Mouse (Mus musculus) hindbrain, postnatal 0 days (tissue): ENCODE results near the gene Nol4l. TPM values are rescaled to one million over a fixed set of nuclear protein-coding genes. Genes with fewer than 3 reads are reported as not detected.

Experiments used
- ATAC-seq: fragments of 200-750 bp; cut with Nextera tagmentation; 2 replicates; pipeline ENCODE4 v1.8.0; 2017; ENCODE audit warnings: mild to moderate bottlenecking, moderate TSS enrichment, moderate library complexity
- DNase-seq: peaks from one replicate; pipeline ENCODE4 v3.0.0-alpha.2; 2015; ENCODE audit warnings: low spot score
- H3K27ac ChIP-seq: fragments of 300-500 bp; sonication (generic); 2 replicates; pipeline ENCODE4 v1.5.1; 2014; ENCODE audit warnings: mild to moderate bottlenecking
- H3K27me3 ChIP-seq: fragments of 300-500 bp; sonication (generic); 2 replicates; pipeline ENCODE4 v1.6.1; 2014; ENCODE audit warnings: low read length, mixed read lengths; ENCODE audit not compliant: insufficient read depth
- H3K36me3 ChIP-seq: fragments of 300-500 bp; sonication (generic); 2 replicates; pipeline ENCODE4 v1.6.1; 2014; ENCODE audit warnings: low read length, mixed read lengths; ENCODE audit not compliant: insufficient read depth
- H3K4me1 ChIP-seq: fragments of 300-500 bp; sonication (generic); 2 replicates; pipeline ENCODE4 v1.6.1; 2014; ENCODE audit warnings: antibody characterized with exemption, low read length, mixed read lengths; ENCODE audit not compliant: insufficient read depth
- H3K4me2 ChIP-seq: fragments of 300-500 bp; sonication (generic); 2 replicates; pipeline ENCODE4 v1.6.1; 2014; ENCODE audit warnings: low read depth, mild to moderate bottlenecking, low read length, moderate library complexity, mixed read lengths
- H3K4me3 ChIP-seq: fragments of 300-500 bp; sonication (generic); 2 replicates; pipeline ENCODE4 v1.5.1; 2014; ENCODE audit warnings: low read length
- H3K9ac ChIP-seq: fragments of 300-500 bp; sonication (generic); replicated peaks from 2 replicates; pipeline ENCODE4 v1.6.1; 2014; ENCODE audit warnings: mild to moderate bottlenecking, low read length, moderate library complexity, mixed read lengths
- H3K9me3 ChIP-seq: fragments of 300-500 bp; sonication (generic); 2 replicates; pipeline ENCODE4 v1.6.1; 2016; ENCODE audit warnings: low read length, mixed read lengths
- CTCF ChIP-seq: IDR thresholded peaks from 2 replicates; pipeline ENCODE4 v1.5.1; 2016; ENCODE audit warnings: antibody characterized with exemption, control low read depth, low read depth
- WGBS: fragments of 180-500 bp; shearing (Covaris S2); extraction: QIAGEN DNeasy Blood & Tissue Kit; methylation state at CpG from one replicate; pipeline ENCODE4 v1.1.7; 2014; 5-methylcytosine and 5-hydroxymethylcytosine counted together
- polyA plus RNA-seq: library from polyadenylated mRNA; unstranded; fragments of >200 nt; fragmentation: Nextera tagmentation; extraction: Ambion mirVana; gene quantifications from 2 replicates; pipeline ENCODE4 v1.2.1, GENCODE M21; 2015
- total RNA-seq: library from RNA; depleted of rRNA; stranded (reverse); fragments of >200 nt; gene quantifications from 2 replicates; pipeline ENCODE4 v1.2.3, GENCODE M21; 2014

Gene Nol4l
- total and polyA plus RNA-seq, 2 experiments from 2014 or later, result 24.2 to 80.8 TPM

DNA sequence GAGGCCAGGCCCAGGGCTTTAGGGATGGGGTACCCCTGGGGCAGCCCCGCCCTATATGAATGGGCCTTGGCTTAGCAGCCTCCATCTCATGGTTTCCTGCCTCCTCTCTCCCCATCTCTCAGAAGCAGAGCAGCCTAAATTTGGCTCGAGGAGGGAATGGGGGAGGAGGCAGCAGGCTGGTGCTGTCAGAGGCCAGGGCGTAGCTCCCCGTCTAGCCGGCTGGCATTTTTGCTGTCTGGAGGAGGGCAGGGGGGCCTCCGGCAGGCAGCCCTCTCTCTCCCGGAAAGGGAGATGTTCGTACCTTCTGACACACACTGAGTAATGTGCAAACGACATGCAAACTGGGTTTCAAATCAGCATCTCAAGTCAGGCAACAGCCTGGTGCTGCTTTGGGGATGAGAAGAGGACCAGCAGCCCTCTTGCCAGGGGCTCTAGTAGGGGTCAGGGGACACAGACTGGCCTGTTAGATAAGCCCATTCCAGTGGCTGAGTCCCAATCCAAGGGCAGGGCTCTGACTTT lies 35.4 kb downstream of the Nol4l start:
- Histone ChIP-seq H3K4me3 (no peak overlapping the region), H3K36me3 (no peaks in the 10 kb centered on the region), H3K27ac (peak overlapping the region; percentile 97), H3K4me2 (0 out of 2 replicates have a peak overlapping the region, but pooled peaks have one; percentile 18), H3K9me3 (no peaks in the 10 kb centered on the region), H3K9ac (peak overlapping the region; percentile 18; the same call in 1 of the 2 replicates), H3K27me3 (no peaks in the 10 kb centered on the region), H3K4me1 (peaks cover 52% of the 10 kb centered on the region)
- no peak for TF ChIP-seq CTCF
- no peak for ATAC-seq
- DNase-seq, result peak; percentile 40
- 19% methylated on average over 9 of the region's 9 CpGs for WGBS

GRCm38 (mm10) chr2:153493781-153494292 lies 35.9 kb downstream of the Nol4l start:
- peak overlapping the region; percentile 18; the same call in 1 of the 2 replicates for H3K9ac ChIP-seq
- no peaks in the 10 kb centered on the region for H3K36me3 ChIP-seq
- H3K4me3 ChIP-seq, result no peak overlapping the region
- H3K4me2 ChIP-seq, result no peak overlapping the region
- ATAC-seq, result no peak
- 20% methylated on average over 5 of the region's 6 CpGs for WGBS
- peak overlapping the region; percentile 97 for H3K27ac ChIP-seq
- DNase-seq, result no peak
- no peak for TF ChIP-seq CTCF
- no peaks in the 10 kb centered on the region for H3K27me3 ChIP-seq
- no peaks in the 10 kb centered on the region for H3K9me3 ChIP-seq
- H3K4me1 ChIP-seq, result peaks cover 52% of the 10 kb centered on the region

GRCm38 (mm10) chr2:153493393-153493731 lies 36.4 kb downstream of the Nol4l start:
- Histone ChIP-seq H3K4me1 (peaks cover 52% of the 10 kb centered on the region), H3K36me3 (no peaks in the 10 kb centered on the region)
- 19% methylated on average over 2 of the region's 2 CpGs for WGBS

DNA sequence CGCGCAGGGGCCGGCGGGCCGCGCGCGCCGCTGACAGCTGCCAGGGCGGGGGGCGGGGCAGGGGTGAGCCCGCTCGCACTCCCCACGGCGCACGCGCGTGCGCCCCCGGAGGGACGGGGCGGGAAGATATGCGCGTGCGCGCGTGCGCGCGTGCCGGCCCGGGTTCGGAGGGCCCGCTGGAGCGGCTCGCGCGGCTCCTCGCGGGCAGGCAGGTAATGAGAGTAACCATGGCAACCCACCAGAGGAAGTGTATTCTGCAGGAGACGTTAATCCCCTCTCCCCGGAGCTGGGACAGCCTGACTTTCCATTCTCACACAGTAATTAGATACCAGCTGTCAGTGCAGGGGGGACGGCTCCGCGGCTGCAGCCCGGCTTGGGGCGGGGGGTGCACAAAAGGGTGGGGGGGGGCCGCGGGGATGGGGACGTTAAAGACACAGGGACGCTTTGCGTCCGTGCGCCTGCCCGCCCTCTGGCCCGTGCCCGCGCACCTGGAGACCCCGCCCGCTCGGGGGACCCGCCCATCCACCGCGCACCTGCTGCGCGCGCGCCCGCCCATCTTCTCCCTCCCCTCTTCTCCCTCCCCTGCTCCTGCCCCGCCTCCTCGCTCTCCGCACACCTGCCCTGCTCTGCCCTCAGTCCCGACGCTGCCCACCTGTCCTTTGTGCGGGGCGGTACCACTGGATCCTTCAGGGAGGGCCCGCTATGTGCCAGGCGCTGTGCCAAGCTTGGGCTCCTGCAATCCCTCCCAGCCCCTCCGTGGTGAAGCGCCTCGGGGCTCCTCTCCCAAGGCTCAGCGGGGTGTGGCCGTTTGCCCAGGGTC lies 37.0 kb downstream of the Nol4l start, which contains the start of gene 4930404H24Rik:
Gene 4930404H24Rik, plus strand, starts transcription at position 218 of the 820 bp plus-strand sequence.
- peak within 1 kb of the TSS; percentile 52 for H3K4me3 ChIP-seq
- no peaks in the 10 kb centered on the region for H3K36me3 ChIP-seq
- peak within 1 kb of the TSS; percentile 97 for H3K27ac ChIP-seq
- peak within 1 kb of the TSS; percentile 67 for H3K9ac ChIP-seq
- TF ChIP-seq CTCF, result no peak
- H3K4me1 ChIP-seq, result peaks cover 47% of the 10 kb centered on the region
- H3K4me2 ChIP-seq, result peak within 1 kb of the TSS; percentile 91
- peak; percentile 86 for ATAC-seq
- no peaks in the 10 kb centered on the region for H3K27me3 ChIP-seq
- no peaks in the 10 kb centered on the region for H3K9me3 ChIP-seq
- WGBS, result under 1% methylated on average over 55 of the region's 83 CpGs
- DNase-seq, result peak; percentile 96

More at GRCm38 (mm10) chr2:153493393-153493731, 36.4 kb downstream of the Nol4l start:
- ATAC-seq (no peak), DNase-seq (no peak)
- no peaks in the 10 kb centered on the region for H3K27me3 ChIP-seq
- peak overlapping the region; percentile 52 for H3K4me3 ChIP-seq
- H3K27ac ChIP-seq, result peak overlapping the region; percentile 97
- H3K4me2 ChIP-seq, result peak overlapping the region; percentile 91
- TF ChIP-seq CTCF, result no peak
- peak overlapping the region; percentile 67 for H3K9ac ChIP-seq
- no peaks in the 10 kb centered on the region for H3K9me3 ChIP-seq

GRCm38 (mm10) chr2:153492179-153492517 lies 37.6 kb downstream of the Nol4l start:
- Histone ChIP-seq H3K9ac (peak overlapping the region; percentile 67), H3K27ac (peak overlapping the region; percentile 97), H3K4me1 (peaks cover 41% of the 10 kb centered on the region), H3K9me3 (no peaks in the 10 kb centered on the region), H3K36me3 (no peaks in the 10 kb centered on the region), H3K4me3 (peak overlapping the region; percentile 52), H3K4me2 (peak overlapping the region; percentile 91), H3K27me3 (no peaks in the 10 kb centered on the region)
- DNase-seq (peak; percentile 43), ATAC-seq (no peak; the same call in 1 of the 2 replicates)
- 1% methylated on average over 24 of the region's 24 CpGs for whole genome bisulfite sequencing
- no peak for TF ChIP-seq CTCF

- 4% methylated on average over 18 of the region's 18 CpGs for WGBS
- Histone ChIP-seq H3K9ac (peak overlapping the region; percentile 67), H3K4me2 (peak overlapping the region; percentile 91), H3K4me3 (peak overlapping the region; percentile 52), H3K36me3 (no peaks in the 10 kb centered on the region), H3K4me1 (peaks cover 37% of the 10 kb centered on the region), H3K27me3 (no peaks in the 10 kb centered on the region), H3K9me3 (no peaks in the 10 kb centered on the region), H3K27ac (peak overlapping the region; percentile 97)
- ATAC-seq, result no peak; the same call in 1 of the 2 replicates
- peak; percentile 67 for DNase-seq
- no peak for TF ChIP-seq CTCF
Measured at GRCm38 (mm10) chr2:153491512-153492178, 38.1 kb downstream of the Nol4l start.
